Mouse (Mus musculus) induced T-regulatory cell, adult 2 months (primary cell): ENCODE measurements around the gene Klhdc3.

ENCODE experiments used
- DNase-seq: peaks from one replicate; pipeline ENCODE4 v3.0.0-alpha.2; 2012; ENCODE audit warnings: low read depth

Klhdc3 gene

DNA sequence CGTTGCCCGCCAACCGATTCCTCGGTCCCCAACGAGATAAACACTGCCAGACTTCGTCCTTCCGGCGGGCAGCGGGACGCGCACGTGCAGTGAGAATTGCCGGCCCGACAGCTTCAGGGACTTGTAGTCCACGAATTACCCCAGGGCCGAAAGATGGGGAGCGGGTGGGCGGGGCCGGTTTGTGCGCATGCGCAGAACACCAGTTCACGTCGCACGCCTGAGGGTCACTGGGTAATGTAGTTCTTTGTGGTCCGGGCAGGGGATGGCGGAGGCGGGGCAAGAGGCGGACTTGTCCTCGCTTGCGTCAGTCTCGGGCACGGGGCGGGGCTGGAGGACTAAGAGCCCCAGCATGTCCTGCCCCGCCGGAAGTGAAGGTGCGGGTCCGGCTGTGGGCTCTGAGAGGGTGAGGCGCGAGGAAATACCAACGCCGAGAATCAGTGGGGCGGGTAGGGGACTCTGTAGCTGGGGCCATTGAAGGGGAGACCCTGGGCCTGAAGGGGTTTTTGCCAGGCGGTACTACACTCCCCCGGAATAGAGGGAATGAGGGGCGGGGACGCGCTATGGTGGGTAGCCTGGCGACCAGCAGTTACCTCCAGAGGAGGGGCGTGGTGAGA is at the start of gene Klhdc3:
Gene Klhdc3 (minus strand): TSS at position 155 of the 614 bp plus-strand sequence.
- DNase-seq: peak; percentile 99

DNA sequence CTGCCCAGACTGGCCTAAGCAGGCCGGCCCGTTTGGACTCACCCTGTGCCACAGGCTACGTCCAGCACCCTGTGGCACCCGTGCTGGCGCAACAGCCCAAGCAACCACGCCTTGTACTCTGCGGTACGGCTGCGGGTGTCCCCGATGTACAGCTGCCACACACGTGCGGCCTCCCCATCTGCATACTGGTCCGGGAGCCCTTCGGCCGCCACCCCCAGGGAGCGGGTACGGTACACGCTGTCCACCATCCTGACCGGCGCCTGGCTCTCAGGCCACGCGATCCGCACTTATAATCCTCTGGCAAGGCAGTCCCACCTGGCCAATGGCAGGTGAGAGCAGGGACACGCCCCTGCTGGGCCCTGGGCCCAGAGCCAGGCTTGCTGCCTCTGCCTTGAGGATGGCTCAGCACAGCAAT is 48.2 kb upstream of the Klhdc3 start, which contains the start of gene Gnmt:
Gene Gnmt (minus strand): TSS at position 265 of the 415 bp plus-strand sequence.
- no peak for DNase-seq

GRCm38 (mm10) chr17:46728496-46728895 is 47.8 kb upstream of the Klhdc3 start:
- no peak for DNase-seq

DNA sequence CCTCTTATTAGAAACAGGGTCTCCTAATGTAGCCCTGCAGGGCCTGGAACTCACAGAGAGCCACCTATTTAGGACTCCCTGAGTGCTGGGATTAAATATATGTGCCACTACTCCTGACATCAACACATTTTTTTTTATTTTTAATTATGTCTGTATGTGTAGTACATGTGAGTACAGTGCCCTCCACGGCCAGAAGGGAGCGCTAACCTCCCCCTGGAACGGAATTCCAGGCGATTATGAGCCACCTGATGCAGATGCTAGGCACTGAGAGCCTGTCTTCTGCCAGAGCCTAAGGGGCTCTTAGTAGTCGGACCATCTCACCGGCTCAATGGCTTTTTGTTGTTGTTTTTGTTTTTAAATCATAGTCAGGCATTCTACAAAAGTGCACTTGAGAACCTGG is 47.3 kb upstream of the Klhdc3 start:
- DNase-seq: no peak

- DNase-seq: no peak
Measured at GRCm38 (mm10) chr17:46727271-46727670, 46.6 kb upstream of the Klhdc3 start.

DNA sequence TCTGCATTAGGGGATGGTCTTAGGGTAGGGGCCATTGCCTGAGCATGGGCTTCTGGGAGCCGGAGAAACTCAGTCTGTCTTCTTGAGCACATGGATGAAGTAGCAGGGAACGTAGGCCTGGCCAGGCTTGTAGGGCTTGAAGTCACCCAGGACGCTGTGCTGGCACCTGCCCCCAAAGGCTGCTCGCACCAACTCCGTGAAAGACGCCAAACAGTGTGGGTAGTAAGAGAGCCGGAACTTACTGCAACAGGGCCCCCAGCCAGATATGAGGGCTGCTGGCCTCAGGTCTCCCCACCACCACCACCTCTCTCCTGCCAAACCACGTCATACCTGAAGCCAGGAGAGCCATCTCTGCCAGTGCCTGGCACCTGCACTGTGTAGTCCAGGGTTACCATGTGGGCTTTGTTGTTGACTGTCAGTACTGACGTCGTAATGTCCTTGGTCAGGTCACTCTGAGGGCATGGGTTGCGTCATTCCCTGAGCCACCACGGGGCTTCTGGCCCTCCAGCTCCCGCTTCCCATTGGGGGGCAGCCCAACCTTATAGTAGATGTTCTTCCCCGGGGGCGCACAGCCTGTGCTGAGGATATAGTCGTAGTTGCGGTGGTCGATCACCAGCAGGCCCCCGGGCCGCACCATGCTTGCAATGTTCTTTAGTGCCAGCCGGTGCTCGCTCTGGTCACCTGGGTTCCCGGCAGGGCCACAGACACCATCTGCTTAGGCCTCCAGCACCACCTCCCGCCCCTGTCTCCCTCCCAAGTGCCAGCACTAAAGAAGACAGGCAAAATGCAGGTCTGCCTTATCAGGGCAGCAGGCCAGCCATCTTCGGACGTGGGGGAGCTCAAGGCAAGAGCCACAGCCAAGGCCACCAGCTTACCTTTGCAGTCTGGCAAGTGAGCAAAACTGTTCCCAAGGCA is 45.3 kb upstream of the Klhdc3 start:
- no peak for DNase-seq

GRCm38 (mm10) chr17:46725273-46725672 is 44.6 kb upstream of the Klhdc3 start:
- DNase-seq: peak; percentile 75

DNA sequence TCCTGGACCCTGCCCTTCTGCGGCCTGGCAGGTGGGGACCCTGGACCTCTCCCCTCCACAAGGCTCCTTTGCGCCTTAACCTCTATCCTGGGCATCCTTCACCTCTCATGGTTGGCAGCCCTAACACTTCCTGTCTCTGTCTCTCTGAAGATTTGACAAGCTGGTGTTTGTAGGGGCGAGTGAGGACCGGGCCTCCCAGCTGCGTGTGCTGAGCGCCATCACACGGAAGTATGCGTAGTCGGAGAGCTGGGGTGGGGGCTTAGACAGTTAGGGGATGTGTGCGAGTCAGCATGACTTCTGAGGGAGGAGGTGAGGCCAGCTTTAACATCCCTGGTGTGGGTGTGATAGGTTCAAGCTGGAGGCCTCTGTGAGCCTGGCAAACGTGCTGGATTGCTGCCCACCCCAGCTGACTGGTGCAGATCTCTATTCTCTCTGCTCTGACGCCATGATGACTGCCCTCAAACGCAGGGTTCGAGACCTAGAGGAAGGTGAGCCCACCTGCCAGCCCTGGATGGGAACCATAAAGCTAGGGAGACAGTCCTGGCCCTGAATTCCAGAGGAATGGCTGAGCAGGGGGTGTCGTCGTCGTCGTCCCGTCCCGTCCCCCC is 43.9 kb upstream of the Klhdc3 start:
- no peak for DNase-seq

DNA sequence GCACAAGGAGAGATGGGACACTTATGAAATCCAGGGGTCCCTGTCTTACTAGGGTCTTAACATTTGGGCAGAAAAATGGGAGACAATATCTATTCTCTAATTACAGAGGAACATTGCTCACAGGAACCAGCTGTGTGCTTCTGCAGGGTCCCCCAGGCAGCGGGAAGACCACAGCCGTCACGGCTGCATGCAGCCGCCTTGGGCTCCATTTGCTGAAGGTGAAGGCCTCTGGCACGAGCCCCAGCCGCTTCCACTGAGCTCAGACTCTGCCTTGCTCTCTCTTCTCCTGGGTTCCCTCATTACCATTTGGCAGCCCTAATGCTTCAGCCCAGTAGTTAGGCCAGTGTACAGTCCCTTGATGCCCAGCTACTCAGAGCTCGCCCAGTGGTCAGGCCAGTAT is 40.4 kb upstream of the Klhdc3 start:
- no peak for DNase-seq

GRCm38 (mm10) chr17:46714756-46715481 is 34.2 kb upstream of the Klhdc3 start:
- no peak for DNase-seq

GRCm38 (mm10) chr17:46713849-46714248 is 33.1 kb upstream of the Klhdc3 start:
- no peak for DNase-seq

- peak; percentile 67 for DNase-seq
Measured at GRCm38 (mm10) chr17:46712442-46712841, 31.7 kb upstream of the Klhdc3 start.

DNA sequence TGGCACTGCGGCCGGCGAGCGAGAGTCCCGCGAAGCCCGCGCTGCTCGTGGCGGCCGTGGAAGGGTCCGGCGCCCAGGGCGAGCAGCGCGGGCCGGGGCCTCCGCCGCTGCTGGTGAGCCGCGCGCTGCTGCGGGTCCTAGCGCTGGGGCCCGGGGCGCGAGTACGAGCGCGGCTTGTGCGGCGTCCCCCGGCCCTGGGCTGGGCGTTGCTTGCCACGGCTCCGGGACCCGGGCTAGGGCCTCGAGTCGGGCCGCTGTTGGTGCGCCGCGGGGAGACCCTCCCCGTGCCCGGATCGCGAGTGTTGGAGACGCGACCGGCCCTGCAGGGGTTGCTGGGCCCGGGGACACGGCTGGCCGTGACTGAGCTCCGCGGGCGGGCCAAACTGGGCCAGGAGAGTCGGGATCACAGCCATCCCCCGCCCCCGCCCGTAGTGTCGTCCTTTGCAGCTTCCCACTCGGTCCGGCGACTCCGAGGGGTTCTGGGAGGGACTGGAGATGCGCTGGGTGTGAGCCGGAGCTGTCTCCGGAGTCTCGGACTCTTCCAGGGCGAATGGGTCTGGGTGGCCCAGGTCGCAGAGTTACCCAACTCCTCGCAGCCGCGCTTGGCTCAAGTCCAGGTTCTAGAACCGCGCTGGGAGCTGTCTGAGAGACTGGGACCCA is 31.0 kb upstream of the Klhdc3 start:
- peak; percentile 41 for DNase-seq

- peak; percentile 97 for DNase-seq
Measured at GRCm38 (mm10) chr17:46710959-46711597, 30.4 kb upstream of the Klhdc3 start, which contains the start of gene Pex6. TSS of gene Pex6 (plus strand) at chr17:46711463.

DNA sequence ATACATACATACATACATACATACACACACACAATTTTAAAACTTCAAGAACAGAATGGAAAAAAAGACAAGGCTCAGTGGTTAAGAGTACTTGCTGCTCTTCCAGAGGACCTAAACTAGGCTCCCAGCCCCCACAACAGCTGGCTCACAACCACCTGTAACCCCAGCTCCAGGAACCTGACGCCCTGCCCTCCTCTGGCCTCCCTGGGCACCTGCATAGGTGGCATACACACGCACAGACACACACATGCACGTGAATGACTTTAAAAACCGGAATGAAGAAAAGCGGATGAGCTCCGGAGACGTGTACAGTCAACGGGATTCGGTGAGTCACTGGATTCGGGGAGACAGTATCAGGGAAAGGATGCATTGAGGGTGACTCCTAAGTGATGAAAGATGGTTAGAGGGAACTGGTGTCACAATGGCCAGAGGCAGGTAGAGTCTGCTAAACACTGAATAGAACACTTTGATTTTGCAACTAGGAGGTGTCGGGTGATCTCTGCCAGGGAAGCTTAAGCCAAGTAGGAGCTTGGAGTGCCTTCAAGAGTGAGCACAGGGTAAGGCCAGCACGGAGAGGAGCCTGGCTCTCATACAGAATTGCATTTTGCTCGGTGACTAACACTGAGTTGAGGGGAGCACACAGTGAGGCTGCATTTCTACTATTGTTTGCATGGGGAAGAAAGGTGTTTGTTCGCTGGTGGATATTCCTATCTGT is 25.8 kb upstream of the Klhdc3 start:
- no peak for DNase-seq

- DNase-seq: peak; percentile 99
Measured at GRCm38 (mm10) chr17:46704887-46705835, 24.4 kb upstream of the Klhdc3 start, which contains the start of gene Ppp2r5d. TSS of gene Ppp2r5d (minus strand) at chr17:46705111.

DNA sequence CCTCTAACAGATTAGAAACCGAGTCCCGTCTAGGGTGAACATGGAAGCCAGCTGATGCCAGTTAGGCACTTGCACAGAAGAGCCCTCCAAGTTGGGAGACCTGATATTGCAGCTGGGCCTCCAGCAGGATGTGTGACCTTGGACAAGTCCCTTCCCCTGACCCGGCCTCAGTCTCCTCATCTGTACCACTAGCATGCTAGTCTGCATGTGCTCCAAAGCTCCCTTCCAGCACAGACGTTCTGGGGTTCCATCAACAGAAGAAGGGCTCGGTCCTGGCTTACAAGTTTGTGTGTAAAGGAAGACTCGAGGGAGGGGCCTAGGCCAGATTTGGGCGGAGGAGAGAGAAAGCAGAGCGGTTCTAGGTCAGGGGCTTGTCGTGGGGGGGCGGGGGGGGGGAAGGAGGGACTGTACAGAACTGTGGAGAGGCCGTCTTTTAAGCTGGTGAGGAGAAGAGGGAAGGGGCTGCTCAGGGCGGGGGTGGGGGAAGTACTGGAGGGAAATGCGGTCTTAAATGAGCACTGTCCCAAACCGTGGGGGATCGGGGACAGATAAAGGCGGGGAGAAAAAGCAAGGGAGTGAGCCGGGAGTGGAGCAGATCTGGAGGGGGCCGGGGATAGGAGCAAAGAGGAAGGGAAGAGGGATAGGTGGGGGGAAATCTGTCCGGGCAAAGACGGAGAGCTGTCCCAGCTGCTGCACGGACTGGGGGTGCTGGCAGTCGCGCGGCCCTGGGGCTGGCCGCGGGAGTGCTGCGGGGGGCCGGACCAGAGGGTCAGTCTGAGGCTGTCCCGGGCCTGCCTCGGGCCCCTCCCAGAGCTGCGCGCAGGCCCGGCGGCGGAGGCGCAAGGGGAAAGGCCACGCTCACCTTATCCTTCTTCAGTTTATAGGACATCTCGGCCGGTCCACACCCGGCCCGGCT is 23.5 kb upstream of the Klhdc3 start:
- DNase-seq: peak; percentile 63

GRCm38 (mm10) chr17:46702506-46702905 is 21.8 kb upstream of the Klhdc3 start:
- no peak for DNase-seq
